Comparison of ENCODE assay signal across 9 mouse cellular contexts in the genomic region with DNA sequence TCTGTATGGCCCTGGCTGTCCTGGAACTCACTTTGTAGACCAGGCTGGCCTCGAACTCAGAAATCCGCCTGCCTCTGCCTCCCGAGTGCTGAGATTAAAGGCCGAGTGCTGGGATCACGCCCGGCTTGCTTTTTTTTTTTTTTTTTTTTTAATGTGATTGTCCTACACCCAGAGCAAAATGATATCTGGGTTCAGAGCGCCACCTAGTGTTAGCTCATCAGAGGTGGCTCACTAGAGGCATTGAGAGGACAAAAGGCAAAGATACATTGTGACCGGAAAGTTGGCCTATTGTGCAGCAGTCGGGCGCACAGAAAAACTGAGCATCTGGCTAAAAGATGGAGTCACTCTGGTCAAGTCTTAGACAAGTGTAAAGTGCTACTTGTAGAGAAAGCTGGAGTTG. TPM values are rescaled to one million over a fixed set of nuclear protein-coding genes. Genes with fewer than 3 reads are reported as not detected.
DNase-seq lines count a peak whose midpoint lies in the region; ATAC-seq and TF ChIP-seq lines count a peak whose summit lies in the region.
"Had no signal": no experiment of that assay in that cellular context is flagged by ENCODE, and none has a peak within 500 bp of the region (broad histone marks: within the 10 kb centered on the region; RNA-seq: fewer than 3 reads in every experiment).

No protein-coding gene starts in this region.

- peak; percentile 79 to 87 for DNase-seq in CD8-positive naive resting alpha-beta T cell, adult 2 months (ENCODE audit: low read depth in 2 of 2, low spot score in 2 of 2)
- DNase-seq in adrenal gland, postnatal 36 days = peak; percentile 85 to 90
- DNase-seq in embryonic facial prominence, embryonic 14.5 days (ENCODE audit: low spot score) = peak; percentile 78
- DNase-seq in heart, postnatal 0 days (ENCODE audit: low spot score) = peak; percentile 74
- peak; percentile 89 to 94 for DNase-seq in kidney, postnatal 36 days
- peak; percentile 86 for DNase-seq in testis, postnatal 14 days (ENCODE audit: low spot score)

- ATAC-seq in embryonic facial prominence, embryonic 14.5 days (ENCODE audit: low read depth) = peak; percentile 42; the same call in 1 of the 2 replicates
- peak; percentile 66 for ATAC-seq in heart, postnatal 0 days (ENCODE audit: insufficient read depth, low read depth)
- ATAC-seq in liver, embryonic 16.5 days (ENCODE audit: low read depth) = peak; percentile 54
- peak; percentile 66; the same call in 1 of the 2 replicates for ATAC-seq in neural tube, embryonic 14.5 days (ENCODE audit: low read depth)

- H3K27me3 ChIP-seq in embryonic facial prominence, embryonic 14.5 days (replicated peaks; ENCODE audit: control insufficient read depth, insufficient read depth, low read length) = no peaks in the 10 kb centered on the region
- no peaks in the 10 kb centered on the region for H3K27me3 ChIP-seq in heart, postnatal 0 days (ENCODE audit: control insufficient read depth, insufficient read depth, low read length)
- no peaks in the 10 kb centered on the region for H3K27me3 ChIP-seq in liver, embryonic 16.5 days (ENCODE audit: control insufficient read depth, insufficient read depth, low read depth, low read length)
- H3K27me3 ChIP-seq in neural tube, embryonic 14.5 days (ENCODE audit: control insufficient read depth, insufficient read depth, low read length) = no peaks in the 10 kb centered on the region
- H3K27me3 ChIP-seq: embryonic facial prominence, embryonic 15.5 days had no signal

- no peak overlapping the region for H3K4me3 ChIP-seq in embryonic facial prominence, embryonic 14.5 days (ENCODE audit: low read depth, low read length)
- H3K4me3 ChIP-seq in heart, postnatal 0 days (ENCODE audit: low read depth, low read length) = no peak overlapping the region
- no peak overlapping the region for H3K4me3 ChIP-seq in liver, embryonic 16.5 days (ENCODE audit: low read depth, low read length)
- H3K4me3 ChIP-seq in neural tube, embryonic 14.5 days (ENCODE audit: low read depth, low read length) = no peak overlapping the region
- H3K4me3 ChIP-seq: embryonic facial prominence, embryonic 15.5 days had no signal

- H3K9me3 ChIP-seq in embryonic facial prominence, embryonic 14.5 days (ENCODE audit: control insufficient read depth, low read length) = no peaks in the 10 kb centered on the region
- H3K9me3 ChIP-seq in heart, postnatal 0 days (replicated peaks; ENCODE audit: control insufficient read depth, low read length) = no peaks in the 10 kb centered on the region; the same call in 1 of the 2 replicates
- no peaks in the 10 kb centered on the region for H3K9me3 ChIP-seq in liver, embryonic 16.5 days (replicated peaks; ENCODE audit: control insufficient read depth, low read length)
- H3K9me3 ChIP-seq in neural tube, embryonic 14.5 days (ENCODE audit: control insufficient read depth, low read length) = no peaks in the 10 kb centered on the region
- H3K9me3 ChIP-seq: embryonic facial prominence, embryonic 15.5 days had no signal

- peak; percentile 78 for TF ChIP-seq CTCF in heart, postnatal 0 days (IDR thresholded peaks at IDR 0.05; ENCODE audit: low read depth)

- H3K27ac ChIP-seq in embryonic facial prominence, embryonic 14.5 days (replicated peaks; ENCODE audit: low read depth, low read length) = no peak overlapping the region
- H3K27ac ChIP-seq in heart, postnatal 0 days (ENCODE audit: low read depth) = no peak overlapping the region
- no peak overlapping the region for H3K27ac ChIP-seq in liver, embryonic 16.5 days (ENCODE audit: low read length)
- no peak overlapping the region for H3K27ac ChIP-seq in neural tube, embryonic 14.5 days (ENCODE audit: low read depth, low read length)
- H3K27ac ChIP-seq: embryonic facial prominence, embryonic 15.5 days had no signal

- 33% methylated on average over 10 of the region's 10 CpGs for WGBS in embryonic facial prominence, embryonic 14.5 days
- 18% methylated on average over 10 of the region's 10 CpGs for WGBS in heart, postnatal 0 days
- 10% methylated on average over 10 of the region's 10 CpGs for WGBS in liver, embryonic 16.5 days (ENCODE audit: insufficient replicate concordance)
- 19% methylated on average over 10 of the region's 10 CpGs for WGBS in neural tube, embryonic 14.5 days

- H3K9ac ChIP-seq in embryonic facial prominence, embryonic 14.5 days (ENCODE audit: low read depth, low read length) = no peak overlapping the region
- H3K9ac ChIP-seq in heart, postnatal 0 days (replicated peaks; ENCODE audit: low read depth, low read length) = no peak overlapping the region
- no peak overlapping the region for H3K9ac ChIP-seq in liver, embryonic 16.5 days (ENCODE audit: low read depth, low read length)
- no peak overlapping the region for H3K9ac ChIP-seq in neural tube, embryonic 14.5 days (replicated peaks; ENCODE audit: low read depth, low read length)
- H3K9ac ChIP-seq: embryonic facial prominence, embryonic 15.5 days had no signal

- no peak overlapping the region for H3K4me2 ChIP-seq in embryonic facial prominence, embryonic 14.5 days (ENCODE audit: low read depth, low read length)
- H3K4me2 ChIP-seq in heart, postnatal 0 days (ENCODE audit: low read depth, low read length) = no peak overlapping the region
- no peak overlapping the region for H3K4me2 ChIP-seq in liver, embryonic 16.5 days (ENCODE audit: low read depth, low read length)
- H3K4me2 ChIP-seq in neural tube, embryonic 14.5 days (ENCODE audit: low read depth, low read length) = no peak overlapping the region
- H3K4me2 ChIP-seq: embryonic facial prominence, embryonic 15.5 days had no signal

- H3K36me3 ChIP-seq in embryonic facial prominence, embryonic 14.5 days (ENCODE audit: control insufficient read depth, insufficient read depth, low read length) = peaks cover 19% of the 10 kb centered on the region
- 0 out of 2 replicates have a peak, but pooled peaks cover 10% of the 10 kb centered on the region for H3K36me3 ChIP-seq in heart, postnatal 0 days (replicated peaks; ENCODE audit: control insufficient read depth, insufficient read depth, low read length)
- no peaks in the 10 kb centered on the region for H3K36me3 ChIP-seq in liver, embryonic 16.5 days (ENCODE audit: control insufficient read depth, insufficient read depth)
- peaks cover 7% of the 10 kb centered on the region for H3K36me3 ChIP-seq in neural tube, embryonic 14.5 days (ENCODE audit: control insufficient read depth, insufficient read depth, low read length)

- TF ChIP-seq EP300 in heart, postnatal 0 days (IDR thresholded peaks at IDR 0.05; ENCODE audit: low read depth) = no peak

- H3K4me1 ChIP-seq in embryonic facial prominence, embryonic 14.5 days (ENCODE audit: control insufficient read depth, insufficient read depth, low read length) = 0 out of 2 replicates have a peak, but pooled peaks cover 5% of the 10 kb centered on the region
- H3K4me1 ChIP-seq in heart, postnatal 0 days (ENCODE audit: control insufficient read depth, insufficient read depth) = peaks cover under 1% of the 10 kb centered on the region; the same call in 1 of the 2 replicates
- H3K4me1 ChIP-seq in liver, embryonic 16.5 days (ENCODE audit: control insufficient read depth, low read depth, low read length) = peaks cover 13% of the 10 kb centered on the region
- H3K4me1 ChIP-seq in neural tube, embryonic 14.5 days (ENCODE audit: control insufficient read depth, insufficient read depth, low read length) = 0 out of 2 replicates have a peak, but pooled peaks cover 5% of the 10 kb centered on the region

RNA-seq across cellular contexts. Expression of gene Mif, which starts 6.6 kb away (rescaled TPM):
- total RNA-seq in adrenal gland, postnatal 36 days (2021) = 100 to 1,000 TPM; 313 to 319 TPM
- 1,291 and 1,408 TPM in 2 replicates for polyA plus RNA-seq in embryonic facial prominence, embryonic 14.5 days (2014; fragmentation: Nextera tagmentation; extraction: Ambion mirVana)
- total RNA-seq in heart, postnatal 0 days (2014; rRNA removed; ENCODE audit: low replicate concordance) = 1,140 and 1,565 TPM in 2 replicates
- 1,324 and 1,428 TPM in 2 replicates for polyA plus RNA-seq in heart, postnatal 0 days (2015; fragmentation: Nextera tagmentation; extraction: Ambion mirVana)
- 906 and 964 TPM in 2 replicates for polyA plus RNA-seq in liver, embryonic 16.5 days (2015; fragmentation: Nextera tagmentation; extraction: Ambion mirVana)
- 1,682 and 1,948 TPM in 2 replicates for polyA plus RNA-seq in neural tube, embryonic 14.5 days (2014; fragmentation: Nextera tagmentation; extraction: Ambion mirVana)

RNA-seq across cellular contexts. Expression of gene Gstt2, which starts 16.2 kb away (rescaled TPM):
- 10 to 100 TPM; 30.0 to 32.0 TPM for total RNA-seq in adrenal gland, postnatal 36 days (2021)
- 9.7 and 12.9 TPM in 2 replicates for polyA plus RNA-seq in embryonic facial prominence, embryonic 14.5 days (2014; fragmentation: Nextera tagmentation; extraction: Ambion mirVana)
- 6.0 and 10.9 TPM in 2 replicates for total RNA-seq in heart, postnatal 0 days (2014; rRNA removed; ENCODE audit: low replicate concordance)
- polyA plus RNA-seq in heart, postnatal 0 days (2015; fragmentation: Nextera tagmentation; extraction: Ambion mirVana) = 12.8 and 13.0 TPM in 2 replicates
- polyA plus RNA-seq in liver, embryonic 16.5 days (2015; fragmentation: Nextera tagmentation; extraction: Ambion mirVana) = 54.3 and 56.7 TPM in 2 replicates
- 4.3 and 7.5 TPM in 2 replicates for polyA plus RNA-seq in neural tube, embryonic 14.5 days (2014; fragmentation: Nextera tagmentation; extraction: Ambion mirVana)

RNA-seq across cellular contexts. Expression of gene Gstt4, which starts 31.1 kb away (rescaled TPM):
- total RNA-seq in adrenal gland, postnatal 36 days (2021) = not detected
- polyA plus RNA-seq in embryonic facial prominence, embryonic 14.5 days (2014; fragmentation: Nextera tagmentation; extraction: Ambion mirVana) = not detected in 2 replicates
- not detected in 2 replicates for total RNA-seq in heart, postnatal 0 days (2014; rRNA removed; ENCODE audit: low replicate concordance)
- not detected in 2 replicates for polyA plus RNA-seq in heart, postnatal 0 days (2015; fragmentation: Nextera tagmentation; extraction: Ambion mirVana)
- polyA plus RNA-seq in liver, embryonic 16.5 days (2015; fragmentation: Nextera tagmentation; extraction: Ambion mirVana) = not detected in 2 replicates
- polyA plus RNA-seq in neural tube, embryonic 14.5 days (2014; fragmentation: Nextera tagmentation; extraction: Ambion mirVana) = not detected in 2 replicates
- polyA plus RNA-seq: embryonic facial prominence, embryonic 15.5 days had no signal

RNA-seq across cellular contexts. Expression of gene Derl3, which starts 39.8 kb away (rescaled TPM):
- total RNA-seq in adrenal gland, postnatal 36 days (2021) = 1 to 10 TPM in 1 of 2 experiments, under 1 TPM in 1; 0.93 to 2.8 TPM
- polyA plus RNA-seq in embryonic facial prominence, embryonic 14.5 days (2014; fragmentation: Nextera tagmentation; extraction: Ambion mirVana) = 1.9 and 2.1 TPM in 2 replicates
- total RNA-seq in heart, postnatal 0 days (2014; rRNA removed; ENCODE audit: low replicate concordance) = not detected in 2 replicates
- polyA plus RNA-seq in heart, postnatal 0 days (2015; fragmentation: Nextera tagmentation; extraction: Ambion mirVana) = 0.41 and 1.2 TPM in 2 replicates
- 0.50 and 0.85 TPM in 2 replicates for polyA plus RNA-seq in liver, embryonic 16.5 days (2015; fragmentation: Nextera tagmentation; extraction: Ambion mirVana)
- 1.9 and 2.0 TPM in 2 replicates for polyA plus RNA-seq in neural tube, embryonic 14.5 days (2014; fragmentation: Nextera tagmentation; extraction: Ambion mirVana)

RNA-seq across cellular contexts. Expression of gene Gstt1, which starts 55.1 kb away (rescaled TPM):
- total RNA-seq in adrenal gland, postnatal 36 days (2021) = 10 to 100 TPM; 37.6 to 47.8 TPM
- 16.0 and 18.4 TPM in 2 replicates for polyA plus RNA-seq in embryonic facial prominence, embryonic 14.5 days (2014; fragmentation: Nextera tagmentation; extraction: Ambion mirVana)
- 12.9 and 20.0 TPM in 2 replicates for total RNA-seq in heart, postnatal 0 days (2014; rRNA removed; ENCODE audit: low replicate concordance)
- 7.6 and 10.1 TPM in 2 replicates for polyA plus RNA-seq in heart, postnatal 0 days (2015; fragmentation: Nextera tagmentation; extraction: Ambion mirVana)
- polyA plus RNA-seq in liver, embryonic 16.5 days (2015; fragmentation: Nextera tagmentation; extraction: Ambion mirVana) = 181 and 217 TPM in 2 replicates
- 8.8 and 11.2 TPM in 2 replicates for polyA plus RNA-seq in neural tube, embryonic 14.5 days (2014; fragmentation: Nextera tagmentation; extraction: Ambion mirVana)
